Mouse (Mus musculus): ENCODE measurements around the gene Islr.

Gene Islr

DNA sequence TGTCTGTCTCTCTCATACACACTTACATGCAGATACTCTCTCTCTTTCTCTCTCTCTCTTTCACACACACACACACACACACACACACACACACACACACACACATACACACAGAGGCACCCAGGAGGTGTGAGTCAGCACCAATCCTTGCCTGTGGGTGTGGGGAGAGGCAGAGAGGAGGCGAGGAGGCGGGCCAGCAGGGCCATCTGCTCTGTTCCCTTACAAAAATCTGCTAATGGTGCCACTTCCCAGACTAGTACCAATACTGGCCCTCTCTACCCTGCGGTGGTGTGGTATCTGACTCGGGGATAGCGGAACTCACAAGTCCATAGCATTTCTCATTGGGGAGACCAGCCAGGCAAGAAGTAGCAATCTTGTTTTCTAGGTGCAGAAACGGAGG is 92.7 kb downstream of the Islr start:
- DNase-seq = peak; percentile 52

DNA sequence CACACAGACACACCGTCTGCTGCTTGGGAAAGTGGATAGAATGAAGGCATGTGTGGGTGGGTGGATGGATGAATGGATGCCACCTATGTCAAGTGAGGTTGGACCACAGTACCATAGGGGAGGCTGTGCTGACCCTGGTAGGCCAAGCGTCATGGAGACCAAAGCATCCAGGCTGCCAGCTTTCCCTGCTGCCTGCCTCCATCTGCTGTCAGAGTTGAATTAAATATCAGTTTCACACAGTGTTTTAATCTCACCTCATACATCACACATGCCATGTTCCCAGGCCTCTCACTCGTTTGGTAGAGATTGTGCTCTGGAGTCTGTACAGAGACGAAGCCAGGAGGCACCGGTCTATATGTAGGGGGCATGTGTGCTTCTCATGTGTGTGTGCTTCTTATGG is 93.3 kb downstream of the Islr start:
- DNase-seq = no peak

- DNase-seq = no peak
Observed at GRCm38 (mm10) chr9:58107494-58107893, 96.6 kb downstream of the Islr start.

All from thymus, postnatal 14 days (tissue).